Mouse (Mus musculus) forebrain, postnatal 0 days (tissue): ENCODE measurements around the gene Ptcd1. TPM values are rescaled to one million over a fixed set of nuclear protein-coding genes. Genes with fewer than 3 reads are reported as not detected.

Source experiments
- ATAC-seq: fragments of 200-750 bp; cut with Nextera tagmentation; 2 replicates; pipeline ENCODE4 v1.8.0; 2017; ENCODE audit warnings: mild to moderate bottlenecking, moderate library complexity
- DNase-seq: peaks from one replicate; pipeline ENCODE4 v3.0.0-alpha.2; 2015
- H3K27ac ChIP-seq: fragments of 300-500 bp; sonication (generic); 2 replicates; pipeline ENCODE4 v1.5.1; 2014; ENCODE audit warnings: low read depth, mild to moderate bottlenecking, antibody characterized with exemption, low read length, moderate library complexity, mixed read lengths
- H3K27me3 ChIP-seq: fragments of 300-500 bp; sonication (generic); 2 replicates; pipeline ENCODE4 v1.6.1; 2014; ENCODE audit warnings: mild to moderate bottlenecking, low read length, mixed read lengths; ENCODE audit not compliant: insufficient read depth
- H3K36me3 ChIP-seq: fragments of 300-500 bp; sonication (generic); 2 replicates; pipeline ENCODE4 v1.6.1; 2014; ENCODE audit warnings: mild to moderate bottlenecking, moderate library complexity; ENCODE audit not compliant: insufficient read depth
- H3K4me1 ChIP-seq: fragments of 300-500 bp; sonication (generic); 2 replicates; pipeline ENCODE4 v1.6.1; 2014; ENCODE audit warnings: antibody characterized with exemption; ENCODE audit not compliant: insufficient read depth
- H3K4me2 ChIP-seq: fragments of 300-500 bp; sonication (generic); 2 replicates; pipeline ENCODE4 v1.6.1; 2014; ENCODE audit warnings: low read depth, mild to moderate bottlenecking, moderate library complexity
- H3K4me3 ChIP-seq: fragments of 300-500 bp; sonication (generic); 2 replicates; pipeline ENCODE4 v1.5.1; 2014; ENCODE audit warnings: low read depth, low read length, mixed read lengths
- H3K9ac ChIP-seq: fragments of 300-500 bp; sonication (generic); 2 replicates; pipeline ENCODE4 v1.6.1; 2014; ENCODE audit warnings: mild to moderate bottlenecking
- H3K9me3 ChIP-seq: fragments of 300-500 bp; sonication (generic); 2 replicates; pipeline ENCODE4 v1.6.1; 2016; ENCODE audit warnings: low read length
- CTCF ChIP-seq: sonication (generic); IDR thresholded peaks from 2 replicates; pipeline ENCODE4 v1.5.1; 2016; ENCODE audit warnings: antibody characterized with exemption, control low read depth, low read depth
- WGBS: fragments of 180-500 bp; shearing (Covaris S2); extraction: QIAGEN DNeasy Blood & Tissue Kit; methylation state at CpG from one replicate; pipeline ENCODE4 v1.1.7; 2014; 5-methylcytosine and 5-hydroxymethylcytosine counted together
- polyA plus RNA-seq: library from polyadenylated mRNA; unstranded; fragments of >200 nt; fragmentation: Nextera tagmentation; extraction: Ambion mirVana; gene quantifications from 2 replicates; pipeline ENCODE4 v1.2.1, GENCODE M21; 2015
- total RNA-seq: library from RNA; depleted of rRNA; stranded (reverse); fragments of >200 nt; gene quantifications from 2 replicates; pipeline ENCODE4 v1.2.3, GENCODE M21; 2014

The Ptcd1 gene
- total and polyA plus RNA-seq, 2 experiments from 2014 or later: 21.7 to 32.6 TPM

DNA sequence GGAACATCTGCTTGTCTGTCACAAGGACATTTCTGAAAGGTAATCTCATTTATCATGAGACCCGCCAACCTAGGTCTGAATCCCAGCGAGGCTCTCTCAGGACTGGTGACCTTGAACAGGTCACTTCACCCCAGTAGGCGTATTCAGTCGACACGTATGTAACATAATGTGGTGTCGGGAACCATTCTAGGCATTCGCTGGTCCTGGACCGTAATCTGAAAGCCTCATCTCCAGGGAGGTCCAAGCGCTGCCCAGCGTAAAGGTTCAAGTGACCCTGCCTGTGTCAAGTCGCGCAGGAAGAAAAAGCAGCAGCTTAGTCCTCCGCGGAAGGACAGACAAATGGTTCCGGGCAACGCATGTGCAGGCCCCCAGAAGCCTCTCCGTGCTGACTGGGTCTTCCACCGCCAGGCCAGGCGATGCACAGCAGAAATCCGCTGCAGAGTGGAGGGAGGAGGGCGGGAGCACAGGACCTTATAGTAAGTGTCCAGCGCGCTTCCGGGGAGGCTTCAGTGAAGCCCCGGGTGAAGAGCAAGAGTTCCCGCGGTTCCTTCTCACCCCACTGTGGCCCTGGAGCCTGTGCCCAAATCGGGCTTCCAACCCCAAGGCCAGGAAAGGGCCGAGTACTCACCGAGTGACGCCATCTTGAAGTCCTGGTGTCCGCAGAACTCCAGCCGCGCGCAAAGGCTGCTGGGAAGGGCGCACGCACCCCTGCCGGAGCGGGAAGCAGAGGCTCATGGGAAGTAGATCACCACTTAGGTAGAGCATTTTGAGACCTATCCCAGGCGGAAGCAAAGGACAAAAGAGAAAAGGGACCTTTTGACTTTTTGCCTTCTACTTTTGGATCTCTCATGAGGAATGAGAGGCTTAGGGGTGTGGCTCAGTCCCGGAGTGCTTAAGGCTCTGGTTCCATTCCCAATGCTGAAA is 24.2 kb upstream of the Ptcd1 start:
- 2% methylated on average over 41 of the region's 41 CpGs for WGBS
- peak; percentile 92 for ATAC-seq

DNA sequence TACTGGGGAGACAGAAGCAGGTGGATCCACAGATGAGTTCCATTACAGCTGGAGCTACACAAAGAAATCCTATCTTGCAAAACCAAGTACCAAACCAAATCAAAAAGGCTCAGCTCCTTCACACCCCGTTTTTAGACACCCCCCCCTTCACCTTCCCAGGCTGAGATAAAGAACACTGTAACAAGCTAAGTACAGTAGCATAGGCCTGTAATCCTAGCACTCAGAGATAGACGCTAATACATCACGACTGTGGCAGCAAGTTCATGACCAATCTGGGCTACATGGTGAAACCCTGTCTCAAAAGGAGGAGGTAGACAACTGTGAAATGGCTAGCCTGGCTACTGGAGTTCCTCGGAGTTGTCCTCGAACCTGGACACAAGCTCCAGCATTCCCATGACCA is 23.5 kb upstream of the Ptcd1 start:
- Histone ChIP-seq H3K36me3 (peaks cover 41% of the 10 kb centered on the region), H3K4me1 (peaks cover 14% of the 10 kb centered on the region; the same call in 1 of the 2 replicates), H3K9ac (peak overlapping the region; percentile 97), H3K27ac (no peak overlapping the region), H3K4me2 (peak overlapping the region; percentile 84), H3K27me3 (no peaks in the 10 kb centered on the region), H3K9me3 (no peaks in the 10 kb centered on the region), H3K4me3 (peak overlapping the region; percentile 77)
- DNase-seq (no peak), ATAC-seq (no peak)
- WGBS: 51% methylated on average over 5 of the region's 5 CpGs
- TF ChIP-seq CTCF: no peak

More for the DNA sequence above, 24.2 kb upstream of the Ptcd1 start:
- Histone ChIP-seq H3K9me3 (no peaks in the 10 kb centered on the region), H3K4me1 (peaks cover 14% of the 10 kb centered on the region; the same call in 1 of the 2 replicates), H3K27ac (peak overlapping the region; percentile 88), H3K36me3 (peaks cover 40% of the 10 kb centered on the region), H3K27me3 (no peaks in the 10 kb centered on the region), H3K4me2 (peak overlapping the region; percentile 84), H3K9ac (peak overlapping the region; percentile 97), H3K4me3 (peak overlapping the region; percentile 77)
- no peak for TF ChIP-seq CTCF
- DNase-seq: peak; percentile 93

DNA sequence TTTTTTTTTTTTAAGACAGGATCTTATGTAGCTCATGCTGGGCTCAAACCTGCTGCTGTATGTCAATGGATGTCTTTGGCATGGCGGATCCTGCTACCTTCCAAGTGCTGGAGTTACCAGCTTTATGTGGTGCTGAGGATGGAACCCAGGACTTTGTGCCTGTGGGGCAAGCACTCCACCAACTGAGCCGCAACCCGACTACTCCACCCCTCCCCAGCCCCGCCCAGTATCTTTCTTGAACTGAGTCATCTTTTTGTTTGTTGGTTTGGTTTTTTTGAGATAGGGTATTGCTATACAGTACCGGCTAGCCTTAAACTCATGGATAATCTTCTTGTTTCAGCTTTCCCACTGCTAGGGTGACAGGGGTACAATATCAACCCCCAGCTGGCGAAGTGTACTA is 22.5 kb upstream of the Ptcd1 start:
- TF ChIP-seq CTCF: no peak
- H3K4me3 ChIP-seq: no peak overlapping the region
- no peak overlapping the region for H3K27ac ChIP-seq
- peaks cover 14% of the 10 kb centered on the region; the same call in 1 of the 2 replicates for H3K4me1 ChIP-seq
- peaks cover 38% of the 10 kb centered on the region for H3K36me3 ChIP-seq
- WGBS: 93% methylated on average over 6 of the region's 6 CpGs
- H3K4me2 ChIP-seq: no peak overlapping the region
- no peaks in the 10 kb centered on the region for H3K27me3 ChIP-seq
- no peak for DNase-seq
- H3K9me3 ChIP-seq: no peaks in the 10 kb centered on the region
- ATAC-seq: no peak
- H3K9ac ChIP-seq: no peak overlapping the region

DNA sequence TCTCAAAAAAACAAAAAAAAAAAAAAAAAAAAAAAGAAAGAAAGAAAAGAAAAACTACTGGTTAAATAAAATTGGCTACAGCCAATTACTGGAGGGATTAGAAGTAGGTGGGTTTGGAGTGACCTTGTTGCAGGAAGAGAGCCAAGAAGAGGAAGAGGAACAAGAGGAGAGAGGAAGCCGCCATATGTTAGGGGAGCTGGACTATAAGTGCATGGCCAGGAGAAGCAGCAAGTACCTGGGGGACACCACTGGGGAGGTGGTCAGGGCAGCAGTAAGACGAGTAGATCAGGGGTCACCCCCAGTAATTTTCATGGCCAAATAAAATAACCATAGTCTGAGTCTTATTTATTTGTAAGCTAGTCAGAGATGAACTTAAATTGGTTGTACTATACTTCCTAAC is 18.3 kb upstream of the Ptcd1 start:
- TF ChIP-seq CTCF: no peak
- WGBS: 91% methylated on average over 2 of the region's 2 CpGs
- Histone ChIP-seq H3K27me3 (no peaks in the 10 kb centered on the region), H3K9ac (no peak overlapping the region), H3K4me2 (no peak overlapping the region), H3K9me3 (no peaks in the 10 kb centered on the region), H3K36me3 (peaks cover 70% of the 10 kb centered on the region), H3K27ac (no peak overlapping the region), H3K4me1 (peaks cover 5% of the 10 kb centered on the region; the same call in 1 of the 2 replicates), H3K4me3 (no peak overlapping the region)
- ATAC-seq (no peak), DNase-seq (no peak)

DNA sequence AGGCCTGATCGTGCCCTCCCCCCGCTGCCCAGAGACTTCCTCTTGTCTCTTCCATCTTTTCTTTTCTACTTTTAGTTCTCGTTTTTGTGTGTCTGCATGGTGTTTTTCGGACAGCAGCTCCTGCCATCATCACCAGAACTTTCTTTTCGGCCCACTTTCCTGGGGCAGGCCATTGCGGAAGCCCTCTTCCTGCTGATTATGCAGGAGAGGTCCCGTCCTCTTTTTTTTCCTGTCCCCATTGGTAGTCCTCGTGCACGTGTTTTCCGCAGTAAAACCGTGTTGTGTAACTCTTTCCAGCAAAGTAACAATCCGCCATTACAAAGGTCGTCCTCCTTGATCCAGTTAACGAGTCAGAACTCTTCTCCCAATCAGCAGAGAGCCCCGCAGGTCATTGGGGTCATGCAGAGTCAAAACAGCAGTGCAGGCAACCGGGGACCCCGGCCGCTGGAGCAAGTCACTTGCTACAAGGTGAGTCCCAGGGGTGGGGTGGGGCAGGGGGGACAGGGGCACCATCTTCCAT is 11.6 kb upstream of the Ptcd1 start:
- no peak for TF ChIP-seq CTCF
- H3K36me3 ChIP-seq: peaks cover 92% of the 10 kb centered on the region
- no peak for DNase-seq

DNA sequence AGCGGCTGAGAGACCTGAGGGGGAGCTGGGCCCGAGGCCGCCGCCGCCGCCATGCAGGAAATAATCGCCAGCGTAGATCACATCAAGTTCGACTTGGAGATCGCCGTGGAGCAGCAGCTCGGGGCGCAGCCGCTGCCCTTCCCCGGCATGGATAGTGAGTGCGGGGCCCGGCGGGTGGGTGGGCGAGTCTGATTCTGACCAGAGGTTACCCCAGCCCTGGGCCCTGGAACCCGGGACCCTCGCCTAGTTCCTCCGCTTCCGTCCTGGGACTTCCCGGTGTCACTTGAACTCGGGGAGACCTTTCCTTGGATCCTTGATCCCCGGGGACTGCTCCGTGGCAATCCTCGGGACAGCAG is 376 bp upstream of the Ptcd1 start:
- 1% methylated on average over 27 of the region's 28 CpGs for WGBS
- Histone ChIP-seq H3K27me3 (no peaks in the 10 kb centered on the region), H3K4me3 (peak overlapping the region; percentile 92), H3K4me2 (peak overlapping the region; percentile 75), H3K9me3 (no peaks in the 10 kb centered on the region), H3K27ac (peak overlapping the region; percentile 83), H3K36me3 (peaks cover 37% of the 10 kb centered on the region), H3K9ac (peak overlapping the region; percentile 87), H3K4me1 (peaks cover 18% of the 10 kb centered on the region)
- no peak for DNase-seq
- TF ChIP-seq CTCF: no peak
- peak; percentile 2; the same call in 1 of the 2 replicates for ATAC-seq

More for the DNA sequence above, 11.6 kb upstream of the Ptcd1 start:
- Histone ChIP-seq H3K9ac (no peak overlapping the region), H3K4me3 (no peak overlapping the region), H3K4me1 (no peaks in the 10 kb centered on the region), H3K9me3 (no peaks in the 10 kb centered on the region), H3K4me2 (no peak overlapping the region), H3K27me3 (no peaks in the 10 kb centered on the region), H3K27ac (no peak overlapping the region)
- WGBS: 83% methylated on average over 18 of the region's 18 CpGs
- ATAC-seq: no peak

DNA sequence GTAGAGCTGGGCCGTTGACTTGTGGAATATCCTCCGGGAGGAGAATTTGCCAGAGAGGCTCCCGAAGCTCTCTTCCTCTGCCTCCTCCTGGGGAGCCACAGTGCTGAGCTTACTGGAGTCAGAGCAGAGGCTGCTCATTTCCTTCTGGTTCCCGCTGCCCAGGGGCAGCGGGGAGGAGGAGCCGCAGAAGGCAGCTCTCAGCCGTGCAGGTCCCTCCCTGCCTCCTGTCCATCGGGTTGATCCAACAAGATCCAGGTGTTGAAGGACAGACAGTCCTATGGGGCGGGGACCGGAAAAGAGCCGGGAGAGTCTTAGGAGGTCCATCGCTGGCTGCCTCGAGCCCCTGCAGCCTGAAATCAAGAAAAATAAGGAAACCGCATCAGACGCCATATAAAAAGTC is 1.7 kb downstream of the Ptcd1 start:
- Histone ChIP-seq H3K27me3 (no peaks in the 10 kb centered on the region), H3K9ac (no peak overlapping the region), H3K9me3 (no peaks in the 10 kb centered on the region), H3K4me2 (no peak overlapping the region), H3K36me3 (peaks cover 42% of the 10 kb centered on the region), H3K4me1 (peaks cover 18% of the 10 kb centered on the region), H3K4me3 (no peak overlapping the region), H3K27ac (no peak overlapping the region)
- 84% methylated on average over 15 of the region's 15 CpGs for WGBS
- TF ChIP-seq CTCF: no peak
- ATAC-seq (no peak), DNase-seq (no peak)
